Mouse (Mus musculus) gastrocnemius, postnatal 14 days (tissue): ENCODE data around the gene Raet1d. TPM values are rescaled to one million over a fixed set of nuclear protein-coding genes. Genes with fewer than 3 reads are reported as not detected.

ENCODE experiments used
- total RNA-seq, 2 experiments: library from RNA; stranded (reverse); gene quantifications; 2 replicates each; pipeline ENCODE4 v1.2.3; 2021

Gene Raet1d
- total RNA-seq, 2 experiments from 2014 or later = not detected

Other genes starting within 250 kb of the Raet1d start
- 1 to 10 TPM; 1.8 to 2.3 TPM for gene E030030I06Rik, start 211.3 kb upstream of the Raet1d start, total RNA-seq
- under 1 TPM; 0.29 to 0.47 TPM for gene Raet1e, start 202.0 kb upstream of the Raet1d start, total RNA-seq
- not detected for gene H60b, start 202.0 kb upstream of the Raet1d start, total RNA-seq